Mouse (Mus musculus): ENCODE data around the gene Tmem87a.

Tmem87a gene

GRCm38 (mm10) chr2:120403986-120404822, at the start of gene Tmem87a:
Gene Tmem87a (minus strand): TSS chr2:120404113.
- peak; percentile 94 to 97 for DNase-seq (ENCODE audit: low spot score in 2 of 2)

- no peak for DNase-seq (ENCODE audit: low spot score in 2 of 2)
Measured at GRCm38 (mm10) chr2:120452600-120452999, 48.7 kb upstream of the Tmem87a start.

GRCm38 (mm10) chr2:120450724-120451123, 46.8 kb upstream of the Tmem87a start:
- DNase-seq (ENCODE audit: low spot score in 2 of 2) = no peak

- no peak for DNase-seq (ENCODE audit: low spot score in 2 of 2)
Measured at GRCm38 (mm10) chr2:120447306-120447705, 43.4 kb upstream of the Tmem87a start.

- DNase-seq (ENCODE audit: low spot score in 2 of 2) = no peak
Measured at GRCm38 (mm10) chr2:120446373-120446772, 42.5 kb upstream of the Tmem87a start.

- no peak for DNase-seq (ENCODE audit: low spot score in 2 of 2)
Measured at GRCm38 (mm10) chr2:120444486-120444885, 40.6 kb upstream of the Tmem87a start.

- no peak for DNase-seq (ENCODE audit: low spot score in 2 of 2)
Measured at GRCm38 (mm10) chr2:120424386-120424785, 20.5 kb upstream of the Tmem87a start.

- DNase-seq (ENCODE audit: low spot score in 2 of 2) = no peak
Measured at GRCm38 (mm10) chr2:120414738-120415414, 11.0 kb upstream of the Tmem87a start.

- DNase-seq (ENCODE audit: low spot score in 2 of 2) = no peak
Measured at GRCm38 (mm10) chr2:120414113-120414512, 10.2 kb upstream of the Tmem87a start.

GRCm38 (mm10) chr2:120411096-120411628, 7.2 kb upstream of the Tmem87a start:
- no peak for DNase-seq (ENCODE audit: low spot score in 2 of 2)

GRCm38 (mm10) chr2:120404823-120405765, 1.2 kb upstream of the Tmem87a start:
- no peak for DNase-seq (ENCODE audit: low spot score in 2 of 2)

- DNase-seq (ENCODE audit: low spot score in 2 of 2) = no peak
Measured at GRCm38 (mm10) chr2:120403653-120403985, 294 bp downstream of the Tmem87a start, which contains the start of gene Ganc. Gene Ganc (plus strand): TSS chr2:120403896.

- no peak for DNase-seq (ENCODE audit: low spot score in 2 of 2)
Measured at GRCm38 (mm10) chr2:120402813-120403212, 1.1 kb downstream of the Tmem87a start.

- DNase-seq (ENCODE audit: low spot score in 2 of 2) = no peak
Measured at GRCm38 (mm10) chr2:120397951-120398350, 6.0 kb downstream of the Tmem87a start.

- DNase-seq (ENCODE audit: low spot score in 2 of 2) = no peak
Measured at GRCm38 (mm10) chr2:120392406-120392805, 11.5 kb downstream of the Tmem87a start.

- DNase-seq (ENCODE audit: low spot score in 2 of 2) = no peak
Measured at GRCm38 (mm10) chr2:120390934-120391333, 13.0 kb downstream of the Tmem87a start.

GRCm38 (mm10) chr2:120389376-120389775, 14.5 kb downstream of the Tmem87a start:
- no peak for DNase-seq (ENCODE audit: low spot score in 2 of 2)

GRCm38 (mm10) chr2:120387291-120387690, 16.6 kb downstream of the Tmem87a start:
- DNase-seq (ENCODE audit: low spot score in 2 of 2) = no peak

GRCm38 (mm10) chr2:120386264-120386663, 17.6 kb downstream of the Tmem87a start:
- DNase-seq (ENCODE audit: low spot score in 2 of 2) = no peak

- DNase-seq (ENCODE audit: low spot score in 2 of 2) = no peak
Measured at GRCm38 (mm10) chr2:120373858-120374257, 30.1 kb downstream of the Tmem87a start.

- DNase-seq (ENCODE audit: low spot score in 2 of 2) = no peak
Measured at GRCm38 (mm10) chr2:120367416-120368207, 36.3 kb downstream of the Tmem87a start.

Measured in right cerebral cortex, postnatal 36 days (tissue).